Mouse (Mus musculus) heart, postnatal 10 days (tissue): ENCODE measurements at regions not wholly inside any gene's neighbourhood (a gene's known extent, or its start where the extent isn't known, plus 50 kb on each side); places are given as distances from the start of the nearest gene placed in this dataset.

Source experiments
- DNase-seq, 2 experiments: peaks; one replicate each; pipeline ENCODE4 v3.0.0; 2021
- intact Hi-C: fragments of 180-260 bp; cut with DNase I; formaldehyde crosslinking; loops from one replicate; pipeline ENCODE4 v1.15.1; 2025

DNA sequence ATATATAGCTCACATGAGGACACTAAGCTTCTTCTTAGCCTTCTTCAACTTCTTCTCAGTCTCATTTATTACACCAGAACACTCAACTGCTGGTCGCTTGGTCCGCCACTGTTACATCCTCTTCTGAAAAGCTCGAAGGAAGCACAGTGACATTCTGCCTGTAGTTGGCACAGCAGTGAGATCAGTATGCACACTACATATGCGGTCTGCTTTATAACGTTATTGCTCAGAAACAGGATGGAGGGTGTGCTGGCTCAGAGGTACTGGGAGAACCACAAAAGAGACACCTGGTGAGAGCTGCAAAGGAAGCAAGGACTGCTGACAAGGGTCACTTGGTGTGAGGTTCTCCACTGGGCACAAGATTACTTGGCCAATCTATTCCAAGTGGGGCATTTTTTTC lies 179.5 kb downstream of the Ets1 start:
- intact Hi-C loops = no loop called here

DNA sequence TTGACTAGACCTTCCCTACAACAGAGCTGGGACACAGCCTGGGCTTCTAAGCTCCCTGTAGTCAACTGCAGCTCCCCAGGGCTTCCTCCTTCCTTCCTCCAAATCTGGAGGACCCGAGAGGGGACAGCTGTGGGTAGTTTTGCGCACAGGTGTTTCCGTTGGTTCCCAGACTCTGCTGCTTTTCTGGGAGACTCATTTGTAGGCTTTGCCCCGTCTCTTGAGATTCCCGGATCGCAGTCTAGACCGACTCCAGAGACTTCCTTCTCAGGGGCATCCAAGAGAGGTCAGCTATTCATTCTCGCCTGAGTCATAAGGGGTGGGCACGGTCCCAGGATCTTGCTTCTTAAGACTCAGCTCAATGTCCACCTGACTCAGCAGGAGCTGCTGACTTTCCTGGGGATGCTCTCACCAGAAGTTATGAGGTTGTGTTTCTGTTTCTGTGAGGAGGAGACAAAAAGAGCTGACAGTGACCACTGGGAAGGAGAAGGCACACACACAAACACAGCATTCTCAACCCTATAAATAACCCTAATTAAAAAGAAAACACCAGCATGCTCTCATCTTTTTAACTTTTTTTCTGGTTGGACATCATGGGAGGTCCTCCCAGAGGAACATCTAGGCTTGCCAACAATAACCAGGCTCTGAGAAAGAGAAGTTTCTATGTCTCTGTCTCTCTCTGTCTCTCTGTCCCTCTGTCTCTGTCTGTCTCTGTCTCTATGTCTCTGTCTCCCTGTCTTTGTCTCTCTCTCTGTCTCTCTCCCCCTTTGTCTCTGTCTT lies 180.8 kb downstream of the Ets1 start:
- intact Hi-C loops = no loop called here
- peak; percentile 57 to 68 for DNase-seq

More for the DNA sequence above, 179.5 kb downstream of the Ets1 start:
- no peak for DNase-seq

DNA sequence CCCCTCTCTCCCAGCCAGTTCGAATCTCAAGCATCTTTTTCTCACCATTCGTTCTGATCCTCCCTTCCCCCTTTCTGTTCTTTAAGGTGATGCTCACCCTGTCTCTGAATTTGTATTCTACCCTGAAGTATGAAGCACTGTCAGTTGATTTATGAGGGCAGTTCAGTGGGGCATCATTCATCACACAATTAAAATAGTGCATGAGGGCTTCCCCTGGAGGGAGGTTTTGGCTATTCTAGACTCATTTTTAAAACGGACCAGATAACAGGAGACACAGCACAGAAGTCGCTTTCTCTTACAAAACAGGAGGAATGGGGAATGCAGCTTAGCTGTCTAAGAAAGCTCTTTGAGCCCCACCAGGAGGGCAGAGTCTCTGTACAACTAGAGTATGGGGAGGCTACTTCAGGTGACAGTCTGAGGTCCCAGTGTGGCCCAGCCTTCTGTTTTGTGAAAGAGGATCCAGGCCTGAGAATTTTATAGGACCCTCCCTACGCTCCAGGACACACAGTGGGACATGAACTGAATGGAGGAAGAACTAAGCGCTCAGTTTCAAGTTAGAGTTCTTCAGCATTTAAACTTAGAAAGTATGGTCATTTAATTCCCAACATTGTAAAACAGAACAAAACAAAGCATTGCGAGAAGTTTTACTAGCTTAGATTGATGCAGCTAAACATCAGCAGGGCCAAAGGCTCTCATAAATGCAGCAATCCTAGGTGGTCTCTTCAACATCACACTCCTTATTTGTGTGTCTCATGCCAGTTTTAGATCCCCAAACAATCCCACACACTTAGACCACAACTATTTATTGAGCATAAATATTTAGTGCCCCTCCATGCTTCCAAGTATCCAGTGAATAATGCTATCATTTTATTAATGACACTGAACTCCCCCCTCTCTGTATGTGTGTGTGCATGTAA lies 181.7 kb downstream of the Ets1 start:
- no peak for DNase-seq
- intact Hi-C loops = no loop called here

DNA sequence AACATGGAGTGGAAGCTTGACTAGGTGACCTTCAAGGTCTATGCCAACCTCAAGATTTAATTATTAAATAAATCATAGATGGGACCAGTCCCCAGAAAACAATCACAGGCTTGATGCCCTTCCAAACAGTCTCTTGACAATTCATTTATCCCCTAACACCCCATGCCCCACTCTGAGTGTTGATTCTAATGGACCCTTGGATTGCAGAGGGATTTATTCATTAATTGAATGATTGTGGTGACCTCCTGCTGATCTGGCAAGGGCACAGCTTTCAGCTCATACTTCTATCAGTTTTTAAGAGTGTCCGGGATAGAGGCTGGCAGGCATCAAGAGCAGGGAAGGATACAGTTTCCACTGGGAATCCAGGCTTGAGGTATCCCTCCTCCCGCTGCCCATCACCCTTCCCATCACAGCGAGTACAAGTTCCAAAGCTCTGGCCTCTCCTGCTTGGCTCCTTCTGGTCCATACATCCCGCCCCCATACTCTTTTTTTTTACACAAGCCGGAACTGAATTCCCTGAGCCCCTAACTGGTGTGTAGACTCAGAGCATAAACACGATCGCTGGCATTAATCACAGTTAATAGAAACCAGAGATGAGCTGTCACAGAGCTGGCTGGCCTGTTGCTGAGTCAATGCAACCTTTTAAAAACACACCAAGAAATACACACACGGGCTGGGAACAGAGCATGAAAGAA lies 187.6 kb downstream of the Ets1 start:
- intact Hi-C loops = no loop called here
- no peak for DNase-seq

DNA sequence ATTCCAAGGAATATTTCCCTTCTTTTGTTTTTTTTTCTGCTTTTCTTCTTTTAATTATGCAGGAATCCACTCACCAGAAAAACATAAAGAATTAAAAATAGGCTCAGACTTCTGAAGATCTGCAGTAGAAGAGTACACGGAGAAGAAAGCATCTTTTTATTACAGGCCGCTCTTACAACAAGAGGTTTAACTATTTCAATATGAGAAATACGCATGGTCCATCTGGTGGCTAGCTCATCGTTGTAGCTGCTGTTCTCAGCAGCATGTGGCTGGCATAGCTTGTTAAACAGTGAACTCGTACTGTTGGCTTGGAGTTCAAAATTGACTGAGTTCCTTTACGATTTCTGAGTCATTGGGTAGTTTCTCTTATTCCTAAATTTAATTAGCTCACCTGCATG lies 188.1 kb downstream of the Ets1 start:
- DNase-seq = no peak
- intact Hi-C loops = no loop called here

DNA sequence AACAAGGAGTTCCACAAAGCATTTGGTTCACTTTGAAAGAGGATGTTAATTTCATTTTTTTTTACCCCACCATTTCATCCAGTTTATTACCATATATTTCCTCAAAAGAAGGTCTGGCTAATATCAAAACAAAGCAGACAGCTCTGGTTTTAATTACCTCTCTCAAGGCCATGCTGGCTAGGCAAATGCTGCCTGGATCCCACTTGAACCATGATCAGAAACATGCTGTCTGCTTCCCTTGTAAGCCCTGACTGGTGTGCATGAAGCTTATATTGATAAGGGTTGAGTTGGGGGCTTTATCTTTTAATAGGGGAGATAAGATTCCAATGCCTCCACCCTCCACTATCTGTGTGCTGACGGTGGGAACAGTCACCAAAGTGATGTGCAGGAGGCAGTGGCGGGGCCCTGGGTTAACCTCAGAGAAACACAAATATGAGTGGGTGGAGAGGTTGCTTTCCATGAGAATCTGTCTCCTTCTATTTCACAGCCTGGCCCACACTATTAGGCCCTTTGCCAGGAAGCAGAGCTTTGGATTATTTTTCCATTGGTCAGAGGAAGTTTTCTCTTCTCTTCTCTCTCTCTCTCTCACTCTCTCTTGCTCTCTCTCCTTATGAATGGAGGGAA lies 194.4 kb downstream of the Ets1 start:
- peak in 1 of 2 experiments; percentile 21 for DNase-seq
- intact Hi-C loops = loop anchor here (10.0 kb wide), 2 partner anchors 104 to 236 kb away; no protein-coding TSS in a partner anchor

DNA sequence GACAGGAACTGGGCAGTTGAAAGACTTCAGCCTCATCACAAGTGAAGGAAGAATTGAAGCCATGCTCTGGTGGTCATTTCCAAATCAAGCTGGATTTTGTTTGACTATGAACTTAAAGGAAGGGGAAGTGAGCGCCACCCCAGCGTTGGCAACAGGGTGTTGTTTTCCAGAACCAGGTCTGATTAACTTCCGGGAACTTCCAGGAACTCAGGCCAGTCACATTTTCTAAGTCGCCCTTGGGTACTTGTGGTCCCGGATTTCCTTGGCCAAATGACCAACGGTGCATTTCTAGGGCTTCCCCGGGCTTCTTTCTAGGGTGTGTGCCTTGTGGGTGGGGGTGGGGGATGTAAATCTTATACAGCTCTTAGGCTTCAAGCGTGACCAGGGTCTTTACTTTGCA lies 197.4 kb downstream of the Ets1 start:
- no peak for DNase-seq
- intact Hi-C loops = loop anchor here (10.0 kb wide), 2 partner anchors 101 to 239 kb away; no protein-coding TSS in a partner anchor

DNA sequence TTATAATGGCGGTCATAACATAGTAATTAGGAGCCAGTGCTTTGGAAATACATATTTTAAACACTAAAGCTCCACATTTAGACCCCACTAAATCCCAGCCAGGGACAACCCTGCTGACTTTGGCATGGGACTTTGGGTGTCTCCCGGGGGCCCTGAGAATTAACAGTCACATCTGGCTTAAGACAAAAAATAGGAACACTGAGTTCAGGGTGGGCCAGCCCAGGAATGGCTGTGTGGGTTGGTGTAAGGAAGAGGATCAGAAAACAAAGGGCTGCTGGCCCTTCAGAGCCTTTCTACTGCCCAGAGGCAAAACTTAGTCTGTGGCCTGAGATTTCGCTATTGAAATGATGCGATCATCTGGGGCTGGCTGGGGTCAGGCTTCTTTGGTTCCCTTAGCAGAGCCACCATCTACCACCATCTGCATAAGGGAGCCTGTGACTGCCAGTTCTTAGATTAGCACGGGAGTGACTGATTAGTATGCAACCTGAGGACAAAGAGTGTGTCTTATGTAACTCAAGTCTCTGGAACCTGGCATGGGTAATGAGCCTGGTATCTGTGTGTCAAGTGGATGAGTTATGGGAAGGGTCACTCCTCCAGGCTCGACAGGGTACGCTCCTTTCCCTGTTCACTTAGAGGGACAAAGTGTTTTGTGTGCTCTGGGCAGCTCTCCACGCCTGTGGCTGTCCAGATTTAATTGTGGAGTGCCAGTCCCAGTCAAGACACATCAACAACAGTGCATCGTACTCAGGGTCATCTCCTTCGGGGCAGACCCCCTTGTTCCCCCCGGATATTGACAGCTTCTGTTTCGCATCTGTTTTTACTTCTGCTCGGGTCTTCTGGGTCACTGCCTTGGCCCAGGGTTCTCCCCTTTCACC lies 199.0 kb downstream of the Ets1 start:
- intact Hi-C loops = loop anchor here (10.0 kb wide), 2 partner anchors 100 to 240 kb away; no protein-coding TSS in a partner anchor

DNA sequence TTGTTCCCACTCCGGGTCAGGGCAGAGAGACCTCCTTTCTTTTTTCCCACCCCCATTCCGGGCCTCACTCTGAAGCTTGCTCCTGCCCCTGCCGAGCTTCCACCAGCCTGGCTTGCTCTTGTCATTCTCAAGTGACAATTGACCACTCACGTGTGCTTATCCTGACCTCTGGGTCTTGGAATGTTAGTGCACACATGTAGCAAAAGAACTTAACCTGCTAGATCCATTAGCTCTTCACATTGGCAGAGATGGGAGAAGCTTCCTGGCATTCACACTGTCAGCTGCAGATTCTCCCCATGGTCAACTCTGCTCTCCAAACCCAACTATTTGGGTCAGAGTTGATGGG lies 199.6 kb downstream of the Ets1 start:
- intact Hi-C loops = loop anchor here (10.0 kb wide), 2 partner anchors 99 to 241 kb away; no protein-coding TSS in a partner anchor
- DNase-seq = peak; percentile 10 to 22

More for the DNA sequence above, 199.0 kb downstream of the Ets1 start:
- DNase-seq = peak; percentile 9 to 23

DNA sequence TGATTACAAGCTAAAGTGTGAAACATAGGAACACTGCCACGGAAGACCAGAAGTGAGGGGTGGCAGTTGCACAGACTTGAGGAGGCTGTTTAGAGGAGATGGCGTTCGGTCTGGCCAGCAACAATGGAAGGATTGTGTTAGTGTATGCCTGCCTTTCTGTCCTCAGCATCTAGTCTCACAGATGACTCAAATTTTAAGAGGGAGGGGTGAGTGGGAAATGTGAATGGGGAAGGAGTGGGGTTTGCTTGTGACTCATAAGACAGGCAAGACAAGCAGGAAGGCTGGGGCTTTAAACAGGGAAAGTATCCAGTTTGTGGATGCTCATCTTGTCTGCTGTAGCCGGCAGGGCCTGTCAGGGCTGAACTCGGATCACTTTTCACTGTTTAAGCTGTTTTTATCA lies 200.3 kb downstream of the Ets1 start:
- no peak for DNase-seq
- intact Hi-C loops = loop anchor here (10.0 kb wide), 2 partner anchors 98 to 242 kb away; no protein-coding TSS in a partner anchor

DNA sequence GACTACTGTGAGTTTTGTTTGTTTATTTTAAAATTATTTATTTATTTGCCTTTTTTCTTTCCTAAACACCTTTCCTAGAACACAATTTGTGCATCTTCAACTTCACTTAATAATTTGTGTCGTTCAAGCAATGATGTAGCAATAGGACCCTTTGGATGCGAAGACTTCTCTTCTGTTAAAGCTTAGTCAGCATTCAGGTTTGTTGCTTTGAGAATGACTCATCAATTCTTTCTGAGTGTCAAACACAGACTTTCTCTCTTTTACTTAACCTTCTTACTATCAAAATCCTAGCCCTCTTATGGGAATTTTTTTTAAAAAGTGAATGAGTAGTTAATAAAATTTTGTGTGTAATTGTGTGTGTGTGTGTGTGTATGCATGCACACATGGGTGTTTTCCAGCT lies 211.3 kb downstream of the Ets1 start:
- DNase-seq = no peak

DNA sequence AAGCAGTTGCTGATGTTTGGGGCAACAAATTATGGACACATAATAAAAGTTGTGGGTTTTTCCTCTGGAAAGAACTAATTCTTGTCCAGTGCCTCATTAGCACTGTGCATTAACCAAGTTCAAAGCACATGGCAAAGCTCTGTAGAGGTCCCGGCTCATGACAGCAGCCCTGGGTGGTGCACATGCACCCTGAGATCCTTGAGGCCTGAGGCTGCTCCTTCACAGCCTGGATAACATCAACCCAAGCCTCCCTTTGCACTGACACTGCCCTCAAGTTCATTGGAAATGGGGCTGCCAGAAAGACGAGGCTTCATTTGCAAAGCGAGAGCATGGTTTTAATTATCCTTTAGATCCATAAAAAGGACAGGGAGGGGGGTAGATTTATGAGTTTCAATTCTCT lies 216.3 kb downstream of the Ets1 start:
- intact Hi-C loops = no loop called here
- DNase-seq = no peak

More for the DNA sequence above, 211.3 kb downstream of the Ets1 start:
- intact Hi-C loops = no loop called here

DNA sequence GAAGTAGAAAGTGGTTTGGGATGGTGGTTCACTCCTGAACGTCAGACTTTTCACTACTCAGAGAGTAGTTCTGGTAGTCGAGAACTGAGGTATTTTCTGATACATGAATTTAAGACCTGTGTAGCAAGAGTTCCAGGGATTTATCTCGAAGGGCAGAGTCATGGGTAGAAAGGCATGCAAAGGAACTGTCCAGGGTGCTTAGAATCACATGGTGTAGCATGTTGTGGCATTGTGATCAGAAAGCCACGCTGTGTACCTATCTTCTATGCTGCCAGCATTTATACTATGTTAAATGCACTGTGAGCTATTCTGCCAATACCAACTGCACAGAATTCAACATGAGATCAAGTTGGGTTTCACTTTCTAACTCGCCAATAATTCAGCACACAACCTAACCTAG lies 227.3 kb downstream of the Ets1 start:
- intact Hi-C loops = no loop called here
- peak in 1 of 2 experiments; percentile 29 for DNase-seq

DNA sequence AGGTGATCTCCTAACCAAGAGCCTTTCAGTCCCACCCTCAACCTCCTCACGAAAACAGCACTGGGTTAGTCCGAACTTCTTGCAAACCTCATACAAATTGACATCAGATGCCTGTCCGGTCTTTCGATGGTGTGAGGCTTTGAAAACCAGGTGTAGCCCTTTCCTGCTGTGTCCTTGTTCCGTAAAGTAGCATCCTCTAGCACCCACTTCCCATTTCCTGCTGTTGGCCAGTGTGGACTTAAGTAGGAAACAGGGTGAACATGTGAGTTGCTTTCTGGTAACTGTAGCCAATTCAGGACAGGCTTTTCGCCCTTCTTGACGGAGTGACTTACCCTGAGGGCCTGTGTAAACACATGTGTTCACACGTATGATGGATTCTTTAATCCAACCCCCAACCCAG lies 232.9 kb downstream of the Ets1 start:
- intact Hi-C loops = no loop called here
- no peak for DNase-seq

DNA sequence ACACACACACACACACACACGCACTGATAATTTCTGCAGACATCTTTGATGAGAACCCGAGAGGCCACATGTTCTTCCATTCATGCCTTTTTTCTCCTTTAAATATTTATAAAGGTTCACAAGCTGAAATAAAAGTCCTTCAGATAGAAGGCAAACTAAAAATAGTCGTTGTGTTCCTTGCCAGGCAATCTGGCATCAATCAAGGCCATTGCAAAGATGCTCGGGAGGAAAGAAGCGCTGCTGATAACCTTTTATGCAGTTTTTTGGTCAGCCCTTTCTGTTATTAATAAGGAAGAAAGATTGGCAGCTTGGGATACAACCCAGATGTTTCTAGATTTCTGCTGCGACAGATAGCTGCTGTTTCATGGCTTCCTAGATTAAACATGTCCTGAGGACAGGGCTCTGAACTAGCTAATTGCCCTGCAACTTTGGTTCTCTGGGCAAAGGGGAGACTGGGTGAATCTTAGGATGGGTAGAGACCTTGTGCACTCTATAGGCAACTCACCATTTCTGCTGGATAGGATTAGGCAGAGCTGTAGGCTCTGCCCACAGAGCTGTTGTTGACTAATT lies 238.4 kb downstream of the Ets1 start:
- DNase-seq = peak; percentile 12 to 25
- intact Hi-C loops = no loop called here

DNA sequence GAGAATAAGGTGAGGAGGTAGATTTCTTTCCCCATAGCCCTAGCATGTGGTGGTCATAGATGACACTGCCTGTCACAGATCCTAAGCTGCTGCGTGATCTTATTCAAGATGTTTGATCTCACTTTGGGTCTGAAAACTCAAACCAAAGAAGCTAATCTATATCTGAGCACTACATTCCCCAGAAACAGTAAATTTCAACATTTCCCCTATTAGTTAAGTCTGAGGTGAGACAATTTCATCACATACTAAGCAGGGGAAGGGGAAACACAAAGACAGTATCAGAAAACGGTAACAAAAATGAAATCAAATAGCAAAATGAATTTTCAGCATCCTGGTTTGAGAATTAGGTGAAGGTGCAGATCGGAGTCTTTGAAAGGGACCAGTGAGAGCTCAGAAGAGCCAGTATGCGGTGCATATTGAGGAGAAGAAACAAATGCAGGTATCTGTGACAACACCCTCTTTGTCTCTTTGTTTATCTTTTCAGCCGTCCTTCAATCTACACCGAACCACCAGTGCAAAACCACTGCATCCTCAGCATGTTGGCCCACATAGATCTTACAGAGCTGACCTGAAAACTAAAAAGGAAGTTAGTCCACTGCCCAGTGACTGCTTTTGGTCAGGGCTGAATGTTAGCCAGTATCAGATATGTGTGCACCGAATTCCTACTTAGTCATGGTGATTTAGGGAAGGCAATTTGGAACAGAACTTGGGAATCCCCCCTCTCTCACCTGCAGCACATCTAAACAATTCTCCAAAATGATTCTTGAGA lies 247.0 kb downstream of the Ets1 start:
- intact Hi-C loops = no loop called here
- DNase-seq = no peak

DNA sequence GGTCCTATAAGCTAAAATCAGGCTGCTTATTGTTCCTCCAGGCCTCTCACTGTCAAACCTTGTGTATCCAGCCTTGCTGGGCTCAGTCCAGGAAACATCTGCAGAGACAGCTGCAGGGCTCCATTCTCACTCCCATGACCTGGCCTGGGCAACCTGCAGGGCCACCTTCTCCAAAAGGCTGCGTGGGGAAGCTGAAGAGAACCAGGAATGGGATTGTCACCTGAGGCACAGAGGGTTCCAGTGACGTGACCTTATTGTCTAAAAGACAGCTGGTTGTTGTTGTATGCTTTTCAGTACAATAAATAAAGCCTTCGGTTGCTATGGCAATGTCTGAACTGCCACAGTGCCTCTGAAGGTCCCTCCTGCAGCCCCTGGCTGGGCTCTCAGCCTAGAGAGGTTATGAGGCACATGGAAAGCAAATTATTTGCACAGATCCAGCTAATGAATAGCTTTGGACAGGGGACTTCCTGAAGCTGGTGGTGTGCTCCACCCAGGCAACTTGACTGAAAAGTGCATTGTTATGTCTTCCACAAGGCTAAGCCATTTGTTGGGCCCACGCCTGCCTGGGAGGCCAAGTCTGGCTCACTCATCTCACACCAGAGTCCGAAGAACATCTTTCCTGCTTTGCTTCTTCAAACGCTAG lies 250.1 kb downstream of the Ets1 start:
- intact Hi-C loops = no loop called here
- peak; percentile 44 to 46 for DNase-seq

DNA sequence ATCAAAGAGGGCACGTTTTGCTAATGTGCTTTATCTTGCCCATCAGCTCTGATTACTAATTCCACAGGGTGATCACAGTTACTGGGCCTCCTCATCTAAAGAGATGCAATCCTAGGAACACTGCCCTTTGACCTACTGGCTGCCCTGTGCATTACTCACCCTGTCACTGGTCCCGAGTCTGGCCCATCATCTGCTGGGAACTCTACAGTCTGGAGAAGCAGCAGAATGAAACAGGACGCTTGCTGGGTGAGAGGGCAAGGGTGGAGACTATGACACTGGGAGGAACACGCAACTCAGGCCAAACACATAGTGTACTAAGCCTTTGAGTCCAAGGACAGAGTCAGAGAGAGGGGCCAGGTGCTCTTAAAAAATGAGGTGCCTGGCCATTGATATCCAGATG lies 263.8 kb downstream of the Ets1 start:
- intact Hi-C loops = no loop called here

More for the DNA sequence above, 263.8 kb downstream of the Ets1 start:
- no peak for DNase-seq
